Mouse (Mus musculus) cerebellum, adult 9-11 months (tissue): ENCODE data around the gene Gdf7.

Experiments used
- DNase-seq: peaks from one replicate; pipeline ENCODE4 v3.0.0; 2022

The Gdf7 gene

DNA sequence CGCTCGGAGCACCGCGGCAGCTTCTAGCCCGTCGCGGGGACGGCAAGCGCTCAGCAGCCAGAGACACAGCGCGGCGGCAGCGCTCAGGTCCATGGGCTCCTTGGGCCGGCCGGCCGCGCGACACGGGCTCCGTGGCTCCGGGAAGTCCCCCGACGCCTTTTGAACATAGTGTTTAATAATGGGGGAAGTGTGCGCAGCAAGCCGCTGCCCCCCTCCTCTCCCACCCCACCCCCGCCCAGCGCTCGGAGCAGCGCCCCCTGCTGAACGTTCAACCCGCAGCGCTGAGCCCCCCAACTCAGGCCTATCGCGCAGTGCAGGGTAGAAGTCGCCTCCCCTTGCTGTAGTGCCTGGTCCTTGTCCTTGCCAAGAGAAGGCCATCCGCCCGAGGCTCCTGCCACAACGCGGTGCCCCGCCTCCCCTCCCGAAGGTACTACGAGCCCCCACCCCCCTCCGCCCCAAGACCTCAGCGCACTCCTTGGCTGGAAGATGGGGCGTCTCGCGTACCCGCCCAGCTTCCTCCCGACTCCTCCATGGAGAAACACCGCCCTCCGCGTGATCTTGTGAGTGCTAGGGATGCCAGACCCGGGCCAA is at the start of gene Gdf7:
TSS of gene Gdf7 (minus strand) at position 114 of the 591 bp plus-strand sequence.
- DNase-seq, result no peak

GRCm38 (mm10) chr12:8351025-8351903 is 49.5 kb upstream of the Gdf7 start:
- no peak for DNase-seq

DNA sequence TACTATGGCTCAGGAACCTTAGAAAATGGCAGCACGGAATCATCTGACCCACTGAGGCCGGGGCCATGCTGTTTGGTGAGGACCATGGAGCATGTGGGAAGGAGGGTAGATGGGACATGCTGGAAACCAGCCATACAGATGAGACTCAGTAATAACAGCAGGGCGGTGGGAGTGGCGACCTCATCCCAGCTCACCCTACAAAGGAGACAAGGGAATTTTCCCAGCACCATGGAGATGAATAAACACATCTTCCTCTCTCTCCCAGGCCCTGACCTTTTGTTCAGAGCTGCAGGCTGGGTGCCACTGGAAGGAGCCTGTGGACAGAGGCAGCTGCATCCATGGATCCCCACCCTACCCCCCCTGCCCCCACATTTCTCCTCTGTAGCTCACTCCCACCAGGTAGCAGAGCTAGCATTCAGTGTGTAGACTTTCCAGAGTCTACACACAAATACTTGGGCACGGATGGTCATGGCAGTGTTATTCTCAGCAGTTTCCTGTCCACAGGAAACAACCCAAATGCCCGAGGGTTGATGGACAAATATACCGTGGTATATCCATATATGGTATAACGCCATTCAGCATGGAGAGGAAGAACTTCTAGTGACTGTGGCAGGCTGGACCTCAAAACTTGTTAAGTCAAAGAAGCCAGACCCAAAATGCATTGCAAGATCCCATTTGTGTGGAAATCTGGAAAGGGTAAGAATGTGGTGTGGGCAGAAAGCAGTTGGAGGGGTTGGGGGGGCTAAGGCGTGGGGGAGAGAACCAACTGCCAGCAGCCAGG is 47.2 kb upstream of the Gdf7 start:
- no peak for DNase-seq

- no peak for DNase-seq
These were observed 46.1 kb upstream of the Gdf7 start for GRCm38 (mm10) chr12:8347746-8348462.

- no peak for DNase-seq
These were observed 43.8 kb upstream of the Gdf7 start for GRCm38 (mm10) chr12:8345539-8345938.

- no peak for DNase-seq
These were observed 43.1 kb upstream of the Gdf7 start for GRCm38 (mm10) chr12:8344897-8345296.

DNA sequence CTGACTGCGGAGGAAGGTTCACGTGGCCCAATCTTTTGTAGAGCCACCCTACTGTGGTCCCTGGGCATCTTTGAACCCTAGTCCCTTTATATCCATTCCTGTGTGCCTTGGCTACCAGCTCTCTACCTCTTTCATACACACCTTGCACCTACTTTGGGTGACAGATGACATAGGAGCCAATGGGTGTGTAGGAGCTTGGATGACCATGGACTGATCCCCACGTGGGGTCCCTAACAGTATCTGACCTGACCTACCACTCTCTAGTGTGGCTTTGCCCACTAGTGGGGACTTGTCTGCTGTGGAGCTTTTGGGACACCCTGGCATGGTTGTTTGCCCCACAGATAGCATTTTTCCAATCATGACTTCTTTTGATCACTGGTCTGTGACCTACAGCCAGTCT is 41.6 kb upstream of the Gdf7 start:
- DNase-seq, result no peak

- DNase-seq, result no peak
These were observed 39.3 kb upstream of the Gdf7 start for GRCm38 (mm10) chr12:8341008-8341407.

DNA sequence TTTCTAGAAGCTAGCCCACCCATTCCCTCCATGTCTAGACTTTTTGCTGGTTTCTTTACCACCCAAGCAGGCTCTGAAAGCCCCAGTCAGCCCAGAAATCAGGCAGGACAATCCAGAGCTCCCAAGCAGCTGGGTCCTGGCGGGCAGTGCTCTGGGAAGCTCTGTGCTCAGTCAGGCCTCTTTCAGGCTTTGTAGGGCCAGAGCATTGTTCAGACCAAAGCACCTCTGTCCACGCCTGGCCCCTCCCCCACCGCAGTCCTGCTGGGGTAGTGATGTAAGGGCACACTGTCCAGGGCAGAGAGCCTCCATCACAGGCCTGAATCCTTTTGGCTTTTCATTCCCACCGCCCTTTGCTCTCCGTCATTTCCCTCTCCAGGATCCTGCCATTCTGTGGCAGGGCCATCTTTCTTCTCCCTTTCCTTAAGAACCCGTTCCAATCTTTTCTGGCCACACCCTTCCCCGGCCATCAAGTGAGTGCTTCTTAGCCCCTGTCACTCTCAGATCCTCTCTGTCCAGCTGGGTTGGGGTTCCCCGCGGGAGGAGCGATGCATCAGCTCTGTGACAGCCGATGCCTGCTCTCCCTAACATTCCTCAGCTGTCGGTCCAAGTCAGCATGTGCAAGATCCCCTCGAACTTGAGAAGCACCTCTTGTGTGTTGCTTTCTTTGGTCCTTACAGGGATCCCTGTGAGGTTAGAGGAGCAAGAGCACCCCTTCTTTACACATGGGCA is 38.0 kb upstream of the Gdf7 start:
- no peak for DNase-seq

GRCm38 (mm10) chr12:8338918-8339317 is 37.2 kb upstream of the Gdf7 start:
- no peak for DNase-seq

DNA sequence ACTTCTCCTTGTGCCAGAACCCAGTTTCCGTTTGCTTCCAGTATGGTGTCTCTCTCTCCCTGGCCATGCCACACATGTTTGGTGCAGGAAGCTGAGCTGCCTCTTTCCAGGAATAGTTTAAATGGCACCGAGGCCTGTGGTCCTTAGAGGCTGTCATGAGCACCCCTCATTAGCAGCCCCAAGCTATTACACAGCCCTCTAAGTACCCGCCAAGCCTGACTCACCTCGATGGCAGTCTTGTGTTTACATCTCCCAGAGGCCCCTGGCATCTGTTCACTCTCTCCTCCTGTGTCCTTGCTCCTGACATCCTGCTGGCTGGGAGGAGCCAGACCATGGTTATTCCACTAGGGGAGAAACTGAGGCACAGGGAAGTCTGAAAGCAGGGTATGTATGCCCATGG is 36.7 kb upstream of the Gdf7 start:
- no peak for DNase-seq

- no peak for DNase-seq
These were observed 35.7 kb upstream of the Gdf7 start for GRCm38 (mm10) chr12:8337286-8338060.

- no peak for DNase-seq
These were observed 35.0 kb upstream of the Gdf7 start for GRCm38 (mm10) chr12:8336601-8337285.

GRCm38 (mm10) chr12:8335503-8335902 is 33.7 kb upstream of the Gdf7 start:
- DNase-seq, result no peak

GRCm38 (mm10) chr12:8334261-8334660 is 32.5 kb upstream of the Gdf7 start:
- no peak for DNase-seq

DNA sequence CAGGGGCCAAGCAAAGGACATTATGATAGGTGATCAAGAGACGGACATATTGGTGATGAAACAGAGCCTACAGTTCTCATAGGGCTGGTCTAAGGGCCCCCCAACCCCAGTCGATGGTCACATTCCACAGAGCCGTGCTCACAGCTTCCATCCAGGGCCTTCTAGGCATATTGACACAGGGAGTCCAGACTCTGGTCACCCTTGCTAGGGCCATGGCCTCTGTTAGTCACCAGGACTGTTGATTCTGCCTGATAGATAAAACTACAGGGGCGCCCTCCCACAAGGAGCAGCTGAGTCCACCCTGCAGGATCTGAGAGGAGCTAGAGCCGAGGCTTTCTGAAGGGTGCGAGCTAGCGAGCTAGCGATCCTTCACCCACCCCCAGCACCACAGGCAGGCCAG is 31.9 kb upstream of the Gdf7 start:
- no peak for DNase-seq

GRCm38 (mm10) chr12:8332174-8332542 is 30.4 kb upstream of the Gdf7 start:
- no peak for DNase-seq

- DNase-seq, result no peak
These were observed 29.9 kb upstream of the Gdf7 start for GRCm38 (mm10) chr12:8331489-8332173.

GRCm38 (mm10) chr12:8329236-8329635 is 27.5 kb upstream of the Gdf7 start:
- DNase-seq, result no peak

- no peak for DNase-seq
These were observed 25.9 kb upstream of the Gdf7 start for GRCm38 (mm10) chr12:8327675-8328053.
